Mouse (Mus musculus) adrenal gland, postnatal 10 days (tissue): Measurements from ENCODE around the gene Asb8. TPM values are rescaled to one million over a fixed set of nuclear protein-coding genes. Genes with fewer than 3 reads are reported as not detected.

Experiments
- DNase-seq: peaks from one replicate; pipeline ENCODE4 v3.0.0; 2021; ENCODE audit warnings: mixed read lengths
- total RNA-seq, 2 experiments: library from RNA; stranded (reverse); gene quantifications; 2 replicates each; pipeline ENCODE4 v1.2.3; 2021

Gene Asb8
- total RNA-seq, 2 experiments from 2014 or later = 43.2 to 54.1 TPM

GRCm38 (mm10) chr15:98116287-98116686 is 49.1 kb downstream of the Asb8 start:
- no peak for DNase-seq

- DNase-seq = no peak
Measured at GRCm38 (mm10) chr15:98115779-98116163, 49.7 kb downstream of the Asb8 start.

DNA sequence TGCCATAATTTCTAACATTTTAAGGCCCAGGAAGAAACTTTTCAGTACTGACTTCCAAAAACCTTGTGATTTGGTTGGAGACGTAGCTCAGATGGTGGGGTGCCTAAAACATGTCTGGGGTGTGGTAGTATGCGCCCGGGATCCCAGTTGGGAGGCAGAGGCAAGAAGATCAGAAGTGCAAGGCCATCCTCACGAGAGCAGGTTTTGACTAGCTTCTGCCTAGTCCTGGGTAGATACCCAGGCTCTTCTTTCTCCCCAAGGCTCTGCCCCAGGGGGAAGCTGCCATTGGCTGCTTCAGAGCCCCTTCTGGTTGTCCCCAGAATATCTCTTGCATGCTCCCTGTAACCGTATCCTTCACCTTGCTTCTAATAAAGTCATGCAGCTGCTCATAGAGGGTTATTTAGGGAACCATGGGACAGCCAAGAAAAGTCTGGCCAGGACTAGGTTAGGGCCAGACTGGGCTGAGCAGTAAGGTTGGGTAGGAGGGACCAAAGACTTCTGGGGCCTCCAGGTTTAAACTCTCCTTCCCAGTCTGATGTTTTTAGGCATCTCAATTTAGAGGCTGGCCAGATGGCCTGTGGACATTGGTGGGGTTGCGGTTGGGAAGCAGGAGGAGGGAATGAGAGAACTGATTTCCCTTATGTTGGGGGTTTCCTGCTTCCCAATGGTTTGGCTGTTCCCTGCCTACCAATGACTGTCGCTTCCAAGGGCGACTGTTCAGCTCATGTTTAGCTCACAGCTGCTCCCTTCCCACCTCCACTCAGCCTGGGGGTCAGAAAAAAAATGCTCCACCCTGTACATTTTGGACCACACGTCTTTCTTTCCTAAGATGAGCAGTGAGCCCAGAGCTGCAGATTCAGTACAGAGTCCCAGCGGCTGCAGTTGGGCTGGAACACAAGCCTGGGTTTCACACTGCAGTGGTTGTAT is 50.3 kb downstream of the Asb8 start:
- no peak for DNase-seq

- no peak for DNase-seq
Measured at GRCm38 (mm10) chr15:98114098-98114851, 51.1 kb downstream of the Asb8 start.

DNA sequence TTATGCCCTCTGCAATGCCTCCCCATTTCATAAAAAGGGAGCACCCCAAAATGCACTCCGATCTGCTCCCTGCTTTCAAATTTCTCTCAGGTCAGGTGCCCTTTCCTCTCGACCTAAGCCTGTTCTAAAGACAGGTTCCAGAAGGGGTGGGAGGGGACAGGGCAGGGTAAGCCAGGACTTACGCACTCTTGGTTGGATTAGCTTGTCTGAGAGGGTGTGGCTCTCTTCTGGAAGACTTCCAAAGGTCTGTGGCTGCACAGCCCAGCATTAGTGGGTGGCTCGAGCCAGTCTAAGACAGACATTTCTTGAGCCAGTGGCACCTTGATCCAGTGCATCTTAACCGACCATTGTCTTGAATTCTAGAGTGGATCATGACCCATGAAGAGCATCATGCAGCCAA is 53.6 kb downstream of the Asb8 start:
- DNase-seq = no peak

GRCm38 (mm10) chr15:98108297-98109152 is 56.9 kb downstream of the Asb8 start:
- peak; percentile 88 for DNase-seq

GRCm38 (mm10) chr15:98107703-98108296 is 57.6 kb downstream of the Asb8 start:
- DNase-seq = no peak

GRCm38 (mm10) chr15:98107230-98107629 is 58.2 kb downstream of the Asb8 start:
- no peak for DNase-seq

DNA sequence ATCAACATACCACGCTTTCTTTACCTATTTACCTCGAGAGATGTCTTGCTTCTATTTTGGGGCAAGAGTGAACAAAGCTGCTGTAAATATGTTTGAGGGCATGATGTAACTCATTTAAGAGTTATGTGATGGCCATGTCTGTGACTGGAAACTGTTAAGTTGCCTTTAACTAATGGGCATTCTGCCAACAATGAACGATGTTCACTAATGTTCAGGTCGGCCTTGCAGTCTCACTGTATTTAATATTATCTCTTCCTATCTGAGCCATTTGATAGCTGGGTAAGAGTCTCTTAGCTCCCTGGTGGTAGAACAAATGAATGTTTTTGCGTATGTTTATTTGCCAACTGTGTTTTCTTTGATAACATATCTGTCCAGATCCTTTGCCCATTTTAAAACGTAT is 58.9 kb downstream of the Asb8 start:
- no peak for DNase-seq

DNA sequence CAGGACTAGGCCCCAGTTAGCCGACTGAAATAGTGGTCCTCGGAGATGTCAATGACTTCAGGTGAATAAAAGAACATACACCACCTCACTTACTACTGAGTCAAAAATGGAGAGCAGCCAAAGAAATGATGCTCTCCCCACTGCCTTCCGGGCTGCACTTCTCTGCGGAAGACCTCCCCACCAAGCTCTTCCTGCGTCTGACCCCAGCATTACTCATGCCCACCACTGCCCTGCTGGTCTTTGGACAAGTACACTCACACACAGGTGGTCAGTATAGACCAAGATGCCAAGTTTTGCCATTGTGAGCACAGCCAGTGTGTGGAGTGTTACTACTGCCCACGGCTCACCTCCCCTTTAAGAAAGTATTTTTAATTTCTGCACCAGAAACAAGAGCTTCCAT is 63.0 kb downstream of the Asb8 start:
- DNase-seq = no peak

- DNase-seq = no peak
Measured at GRCm38 (mm10) chr15:98098519-98098918, 66.9 kb downstream of the Asb8 start.

DNA sequence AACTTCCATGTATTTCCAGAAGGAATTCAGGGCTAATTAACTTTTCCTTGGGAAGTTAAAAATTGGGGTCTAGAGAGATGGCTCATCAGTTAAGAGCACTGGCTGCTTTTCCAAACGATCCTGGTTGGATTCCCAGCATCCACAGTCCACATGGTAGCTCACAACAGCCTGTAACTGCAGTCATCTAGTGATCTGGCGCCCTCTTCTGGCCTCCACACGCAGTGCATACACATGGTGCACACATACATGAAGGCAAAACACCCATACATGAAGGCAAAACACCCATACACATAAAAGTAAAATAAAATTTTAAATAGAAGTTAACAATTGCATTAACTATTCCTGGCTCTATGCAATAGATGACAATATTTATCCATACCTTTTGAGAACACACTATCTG is 68.5 kb downstream of the Asb8 start:
- no peak for DNase-seq

DNA sequence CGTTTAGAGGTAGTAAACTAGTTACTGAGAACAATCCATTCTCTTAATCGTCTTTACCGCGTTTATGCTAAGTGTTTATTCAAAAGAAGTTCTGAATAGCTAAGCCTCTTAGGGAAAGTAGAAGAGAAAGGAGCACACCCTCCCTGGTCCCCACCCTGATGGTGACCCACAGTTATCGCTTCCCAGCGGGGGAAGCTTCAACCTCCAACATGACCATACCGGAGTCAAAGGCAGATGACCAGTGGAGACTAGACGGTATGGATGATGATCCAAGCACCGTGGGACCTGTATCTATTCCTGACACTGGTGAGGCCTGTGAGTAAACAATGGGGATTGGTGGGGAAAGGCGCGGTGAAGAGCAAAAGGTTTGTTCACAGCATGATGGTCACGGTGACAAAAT is 70.5 kb downstream of the Asb8 start:
- no peak for DNase-seq

GRCm38 (mm10) chr15:98093121-98094011 is 72.1 kb downstream of the Asb8 start, which contains the start of gene Senp1:
Senp1 (minus strand) TSS chr15:98093744.
- DNase-seq = peak; percentile 92

GRCm38 (mm10) chr15:98092372-98093120 is 72.9 kb downstream of the Asb8 start, which contains the start of gene Pfkm:
Pfkm (plus strand) TSS chr15:98092589.
- DNase-seq = no peak

DNA sequence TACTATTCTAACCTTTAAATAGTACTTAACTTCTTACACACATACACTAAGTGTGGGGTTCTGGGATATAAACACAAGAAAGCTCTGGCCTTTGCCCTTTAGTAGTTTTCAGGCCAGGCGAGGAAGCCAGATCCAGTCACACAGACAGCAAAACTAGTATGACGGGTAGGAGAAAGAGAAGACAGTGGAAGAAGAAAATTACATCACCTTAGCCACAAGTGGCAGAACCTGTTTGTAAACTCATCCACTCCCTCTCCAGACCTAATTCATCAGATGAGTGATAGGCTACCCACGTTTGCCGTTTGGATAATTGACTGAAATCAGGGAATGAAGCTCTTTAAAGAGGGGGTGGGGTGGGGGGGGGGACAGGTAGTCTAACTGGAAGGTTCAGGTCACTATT is 73.6 kb downstream of the Asb8 start:
- DNase-seq = no peak

DNA sequence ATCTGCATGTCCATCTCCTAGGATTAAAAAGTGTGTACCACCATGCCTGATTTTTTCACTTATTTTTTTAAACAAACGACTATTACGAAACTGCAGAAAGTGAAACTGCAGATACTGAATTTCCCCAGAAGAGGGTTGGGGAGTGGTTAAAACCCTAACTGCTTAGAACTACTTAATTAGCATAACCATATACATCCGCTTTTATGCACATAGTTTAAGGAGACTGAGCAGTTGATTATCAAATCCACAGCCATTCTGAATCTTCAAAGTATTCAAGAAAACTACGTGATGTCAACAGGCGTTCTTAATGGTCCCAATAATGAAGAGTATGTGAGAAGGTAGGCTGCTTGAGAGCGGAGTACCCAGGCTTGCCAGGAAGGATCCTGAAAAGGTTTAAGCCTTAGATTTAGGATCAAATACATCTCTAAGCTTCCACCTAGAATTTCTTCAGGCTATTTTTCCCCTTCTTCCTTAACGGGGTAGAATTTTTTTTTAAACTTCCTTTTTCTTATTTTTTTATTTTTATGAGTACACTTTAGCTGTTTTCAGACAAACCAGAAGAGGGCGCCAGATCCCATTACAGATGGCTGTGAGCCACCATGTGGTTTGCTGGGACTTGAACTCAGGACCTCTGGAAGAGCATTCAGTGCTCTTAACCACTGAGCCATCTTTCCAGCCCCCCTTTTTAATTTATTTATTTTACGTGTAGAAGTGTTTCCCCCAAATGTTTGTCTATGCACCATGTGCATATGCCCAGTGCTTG is 75.8 kb downstream of the Asb8 start:
- peak; percentile 55 for DNase-seq

GRCm38 (mm10) chr15:98088889-98089288 is 76.5 kb downstream of the Asb8 start:
- no peak for DNase-seq
